ENCODE assay signal across 23 mouse cellular contexts in the genomic region with DNA sequence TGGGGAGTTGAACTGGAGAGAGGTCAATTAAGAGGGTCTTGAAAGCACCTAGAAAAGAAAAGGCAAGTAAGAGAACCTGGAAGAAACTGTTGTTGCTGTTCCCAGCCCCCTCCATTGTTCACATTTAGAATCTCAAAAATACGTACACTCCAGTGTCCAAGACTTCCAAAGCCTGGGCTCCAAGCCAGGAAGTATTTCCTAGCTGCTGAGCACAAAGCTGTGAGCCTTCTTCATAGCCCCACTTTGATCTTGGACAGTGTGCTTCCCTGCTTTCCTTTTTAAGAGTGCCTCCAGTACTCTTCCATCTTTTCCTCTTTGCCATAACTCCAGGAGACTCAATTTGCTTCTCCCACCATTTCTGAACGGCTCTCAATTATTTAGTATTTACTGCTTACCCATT. TPM values are rescaled to one million over a fixed set of nuclear protein-coding genes. Genes with fewer than 3 reads are reported as not detected.
DNase-seq lines count a peak whose midpoint lies in the region; ATAC-seq and TF ChIP-seq lines count a peak whose summit lies in the region.
"Had no signal": no experiment of that assay in that cellular context is flagged by ENCODE, and none has a peak within 500 bp of the region (broad histone marks: within the 10 kb centered on the region; RNA-seq: fewer than 3 reads in every experiment).

No protein-coding gene starts in this region.

- DNase-seq in frontal cortex, postnatal 36 days (ENCODE audit: low spot score in 2 of 2) = peak; percentile 19 to 55
- no peak for DNase-seq in frontal cortex, postnatal 25 days (ENCODE audit: low spot score in 2 of 2)
- peak; percentile 86 for DNase-seq in lung, embryonic 14.5 days
- no peak for DNase-seq in lung, postnatal 14 days
- DNase-seq in left cerebral cortex, postnatal 25 days (ENCODE audit: low spot score in 2 of 2) = peak; percentile 16 to 76
- DNase-seq in right cerebral cortex, postnatal 14 days = peak; percentile 37
- no peak for DNase-seq in thymus, adult 2 months
- DNase-seq: cerebellum, adult 9-11 months; gastrocnemius, postnatal 14 days; heart, adult 2 months; kidney, adult 11 months; kidney, postnatal 36 days; layer of hippocampus, adult 9-11 months; liver had no signal

- TF ChIP-seq POLR2A in thymus, adult 2 months (IDR thresholded peaks at IDR 0.05; ENCODE audit: control insufficient read depth, extremely low read depth, insufficient read depth, low read length, poor library complexity) = no peak

- no peaks in the 10 kb centered on the region for H3K36me3 ChIP-seq in lung, embryonic 14.5 days (ENCODE audit: insufficient read depth)
- H3K36me3 ChIP-seq in thymus, adult 2 months (ENCODE audit: control insufficient read depth, insufficient read depth, low read length) = no peaks in the 10 kb centered on the region
- H3K36me3 ChIP-seq: embryonic facial prominence, embryonic 15.5 days; heart, embryonic 15.5 days; midbrain, embryonic 10.5 days; neural tube, embryonic 12.5 days; stomach, embryonic 15.5 days had no signal

- H3K9me3 ChIP-seq in lung, embryonic 14.5 days (ENCODE audit: low read depth, low read length) = no peaks in the 10 kb centered on the region
- H3K9me3 ChIP-seq: embryonic facial prominence, embryonic 15.5 days; heart, embryonic 15.5 days; midbrain, embryonic 10.5 days; neural tube, embryonic 12.5 days; stomach, embryonic 15.5 days had no signal

- intact Hi-C loops in left cerebral cortex, postnatal 25 days (cut with DNase I) = no loop called here

- no peak for TF ChIP-seq CTCF in lung, embryonic 14.5 days (IDR thresholded peaks at IDR 0.05; ENCODE audit: low read depth)
- TF ChIP-seq CTCF in thymus, adult 2 months (IDR thresholded peaks at IDR 0.05; ENCODE audit: borderline replicate concordance, control insufficient read depth, extremely low read depth, insufficient read depth, low read length, poor library complexity) = no peak

- H3K4me1 ChIP-seq in lung, embryonic 14.5 days (ENCODE audit: insufficient read depth) = 0 out of 2 replicates have a peak, but pooled peaks cover 3% of the 10 kb centered on the region
- no peaks in the 10 kb centered on the region for H3K4me1 ChIP-seq in thymus, adult 2 months (replicated peaks; ENCODE audit: control insufficient read depth, insufficient read depth, low read length)
- H3K4me1 ChIP-seq: embryonic facial prominence, embryonic 15.5 days; heart, embryonic 15.5 days; midbrain, embryonic 10.5 days; neural tube, embryonic 12.5 days; stomach, embryonic 15.5 days had no signal

- H3K9ac ChIP-seq in lung, embryonic 14.5 days = no peak overlapping the region
- H3K9ac ChIP-seq: embryonic facial prominence, embryonic 15.5 days; heart, embryonic 15.5 days; neural tube, embryonic 12.5 days; stomach, embryonic 15.5 days had no signal

- H3K4me2 ChIP-seq in lung, embryonic 14.5 days = no peak overlapping the region
- H3K4me2 ChIP-seq: embryonic facial prominence, embryonic 15.5 days; heart, embryonic 15.5 days; neural tube, embryonic 12.5 days; stomach, embryonic 15.5 days had no signal

- no peaks in the 10 kb centered on the region for H3K27me3 ChIP-seq in lung, embryonic 14.5 days (ENCODE audit: insufficient read depth, low read length)
- no peaks in the 10 kb centered on the region for H3K27me3 ChIP-seq in thymus, adult 2 months (ENCODE audit: control insufficient read depth, insufficient read depth, low read length)
- H3K27me3 ChIP-seq: embryonic facial prominence, embryonic 15.5 days; heart, embryonic 15.5 days; neural tube, embryonic 12.5 days; stomach, embryonic 15.5 days had no signal

- H3K27ac ChIP-seq in lung, embryonic 14.5 days (ENCODE audit: low read depth) = no peak overlapping the region
- no peak overlapping the region for H3K27ac ChIP-seq in thymus, adult 2 months (ENCODE audit: control insufficient read depth, insufficient read depth, low read length)
- H3K27ac ChIP-seq: embryonic facial prominence, embryonic 15.5 days; heart, adult 2 months; heart, embryonic 15.5 days; macrophage; midbrain, embryonic 10.5 days; neural tube, embryonic 12.5 days; stomach, embryonic 15.5 days had no signal

- 27% methylated on average over 2 of the region's 2 CpGs for WGBS in lung, embryonic 14.5 days
- 64% methylated on average over 2 of the region's 2 CpGs for WGBS in thymus, adult 2 months

- ATAC-seq in lung, embryonic 14.5 days (ENCODE audit: insufficient read depth) = peak; percentile 71; the same call in 1 of the 2 replicates

- H3K4me3 ChIP-seq in lung, embryonic 14.5 days (ENCODE audit: low read depth, low read length) = no peak overlapping the region
- no peak overlapping the region for H3K4me3 ChIP-seq in thymus, adult 2 months (ENCODE audit: control insufficient read depth, insufficient read depth, low read length)
- H3K4me3 ChIP-seq: embryonic facial prominence, embryonic 15.5 days; heart, adult 2 months; heart, embryonic 15.5 days; midbrain, embryonic 10.5 days; neural tube, embryonic 12.5 days; stomach, embryonic 15.5 days had no signal

RNA-seq across cellular contexts. Expression of a gene that starts 14.3 kb away (rescaled TPM):
- polyA plus RNA-seq in lung, embryonic 14.5 days (2014; fragmentation: Nextera tagmentation; extraction: Ambion mirVana) = 0.11 and 0.31 TPM in 2 replicates
- 10 to 100 TPM; 45.5 to 54.6 TPM for total RNA-seq in left cerebral cortex, postnatal 25 days (2021)
- 0.08 and 0.11 TPM in 2 replicates for polyA plus RNA-seq in thymus, adult 2 months (2012; rRNA removed)
- total RNA-seq: gastrocnemius, postnatal 14 days; heart, adult 2 months; hematopoietic stem cell, adult 5-6 weeks had no signal
- polyA plus RNA-seq: C2C12; heart, adult 2 months; heart, embryonic 15.5 days; macrophage; thymus, postnatal 0 days had no signal

Comparison
In these comparisons a context has a peak if more than half of its experiments do, and no peak if none do; other contexts are left out.
1. DNase-seq: peak in frontal cortex, postnatal 36 days (2 of 2), lung, embryonic 14.5 days (single experiment), left cerebral cortex, postnatal 25 days (2 of 2) and right cerebral cortex, postnatal 14 days (single experiment); none in frontal cortex, postnatal 25 days (0 of 2), lung, postnatal 14 days (single experiment) and thymus, adult 2 months (single experiment).